Mouse (Mus musculus) layer of hippocampus, adult 11-12 months (tissue): Measurements from ENCODE around the gene Gm21992.

Experiments used
- DNase-seq: peaks from one replicate; pipeline ENCODE4 v3.0.0; 2022; ENCODE audit warnings: low spot score

The Gm21992 gene

GRCm38 (mm10) chr19:4711601-4712155 lies 99.7 kb downstream of the Gm21992 start:
- DNase-seq = no peak

DNA sequence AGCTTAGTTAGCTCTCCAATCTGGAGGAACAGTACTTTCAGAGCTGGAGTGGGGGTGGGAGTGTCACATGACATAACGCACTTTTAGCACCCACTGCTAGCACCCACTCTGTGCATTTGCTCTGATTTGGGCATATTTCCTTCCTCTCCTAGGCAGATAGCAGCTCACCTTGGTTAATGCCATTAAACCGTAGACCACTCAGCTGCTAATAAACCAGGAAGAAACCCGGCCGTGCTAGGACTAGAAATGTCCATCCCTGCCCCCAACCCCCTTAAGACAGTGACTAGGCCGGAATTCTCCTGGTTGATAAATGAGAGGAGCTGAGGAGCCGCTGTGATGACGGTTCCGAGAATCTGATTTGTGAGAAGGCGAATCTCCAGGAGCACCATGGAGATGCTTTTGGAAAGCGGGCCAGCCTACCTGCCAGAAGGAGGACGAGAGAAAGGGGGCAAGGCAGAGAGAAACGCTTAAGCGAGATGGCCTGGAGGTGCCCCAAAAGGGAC lies 100.3 kb downstream of the Gm21992 start, which contains the start of gene Sptbn2:
Gene Sptbn2, plus strand, starts transcription at position 70 of the 503 bp plus-strand sequence.
- peak; percentile 83 for DNase-seq

GRCm38 (mm10) chr19:4708765-4709164 lies 102.6 kb downstream of the Gm21992 start:
- DNase-seq = no peak

- DNase-seq = no peak
These were observed 110.2 kb downstream of the Gm21992 start for GRCm38 (mm10) chr19:4701221-4701620.

DNA sequence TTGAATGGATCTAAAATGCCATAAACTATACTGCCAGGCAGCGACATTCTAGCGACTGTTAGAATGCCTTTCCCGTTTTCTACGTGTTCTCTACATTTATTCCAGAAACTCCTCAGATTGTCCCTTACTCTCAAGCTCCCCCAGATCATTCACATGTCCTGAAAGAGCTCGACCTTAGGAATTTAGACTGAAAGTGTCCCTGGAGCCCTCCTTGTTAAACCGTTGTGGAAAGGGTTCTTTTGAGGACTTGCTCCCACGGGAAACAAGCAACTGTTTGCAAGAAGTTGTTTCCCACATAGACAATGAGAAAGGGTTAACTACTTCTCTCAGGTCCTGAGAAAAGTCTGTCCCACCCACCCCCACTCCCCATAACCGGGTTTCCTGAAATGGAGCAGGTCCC lies 110.8 kb downstream of the Gm21992 start:
- no peak for DNase-seq

GRCm38 (mm10) chr19:4699821-4700220 lies 111.6 kb downstream of the Gm21992 start:
- DNase-seq = no peak

DNA sequence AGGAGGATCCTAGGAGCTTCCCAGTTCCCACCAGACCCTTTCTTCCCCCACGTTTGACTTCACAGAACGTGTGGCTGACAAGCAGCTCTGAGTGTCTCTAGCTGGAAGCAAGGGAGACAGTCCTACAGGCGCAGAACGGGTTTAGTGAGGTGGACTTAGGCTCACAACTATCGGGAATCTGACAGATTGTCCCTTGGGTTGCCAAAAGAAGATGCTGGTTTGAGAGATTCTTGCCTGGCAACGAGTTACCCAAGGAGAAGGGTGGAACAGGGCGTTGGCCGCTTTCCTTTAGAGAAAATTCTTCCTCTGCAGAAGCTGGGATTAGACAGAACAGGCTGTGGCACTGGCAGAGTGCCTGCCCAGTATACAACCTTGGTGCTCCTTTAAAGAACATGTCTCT lies 112.6 kb downstream of the Gm21992 start:
- no peak for DNase-seq

DNA sequence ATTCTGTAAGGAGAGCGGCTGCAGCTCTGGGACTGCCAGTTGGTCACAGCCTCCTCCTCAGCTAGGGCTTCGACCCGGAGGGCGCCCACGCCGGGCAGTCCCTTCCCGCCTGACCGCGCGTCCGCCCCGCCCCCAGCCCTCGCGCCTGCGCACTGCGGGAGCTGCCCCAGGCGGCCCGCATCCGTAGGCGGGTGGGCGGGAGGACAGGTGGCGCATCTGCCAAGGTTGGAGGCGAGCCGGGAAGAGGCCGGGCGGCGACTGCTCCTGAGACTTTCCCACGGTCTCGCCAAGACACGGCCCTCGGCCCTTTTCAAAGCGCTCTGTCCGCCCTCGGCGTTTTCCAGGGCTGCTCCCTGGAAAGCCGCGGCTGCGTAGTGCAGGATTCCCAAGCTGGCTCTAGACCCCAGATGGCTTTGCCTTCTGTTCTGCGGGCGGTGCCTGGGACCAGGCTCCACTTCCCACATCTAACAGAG lies 113.2 kb downstream of the Gm21992 start, which contains the start of gene Gm960:
Gene Gm960, minus strand, starts transcription at position 464 of the 473 bp plus-strand sequence.
- peak; percentile 81 for DNase-seq

GRCm38 (mm10) chr19:4697721-4698120 lies 113.7 kb downstream of the Gm21992 start:
- DNase-seq = no peak

DNA sequence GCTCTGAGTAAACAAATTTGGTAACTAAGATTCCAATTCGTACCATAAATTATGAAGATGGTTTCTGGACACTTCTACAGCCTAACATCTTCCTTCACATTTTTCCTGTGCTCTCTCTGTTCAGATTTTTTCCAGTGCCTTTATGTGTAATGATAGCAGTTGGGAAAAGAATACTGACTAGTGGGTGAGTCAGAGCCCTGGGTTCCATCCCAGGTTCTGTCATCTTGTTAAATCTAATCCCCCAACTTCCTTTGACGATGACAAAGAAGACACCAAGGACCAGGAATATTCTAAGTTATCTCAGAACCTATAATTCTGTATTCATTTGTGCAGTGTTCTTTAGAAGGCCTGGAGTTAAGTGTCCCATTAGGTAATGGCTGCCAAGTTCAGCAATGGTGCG lies 114.3 kb downstream of the Gm21992 start:
- DNase-seq = no peak

DNA sequence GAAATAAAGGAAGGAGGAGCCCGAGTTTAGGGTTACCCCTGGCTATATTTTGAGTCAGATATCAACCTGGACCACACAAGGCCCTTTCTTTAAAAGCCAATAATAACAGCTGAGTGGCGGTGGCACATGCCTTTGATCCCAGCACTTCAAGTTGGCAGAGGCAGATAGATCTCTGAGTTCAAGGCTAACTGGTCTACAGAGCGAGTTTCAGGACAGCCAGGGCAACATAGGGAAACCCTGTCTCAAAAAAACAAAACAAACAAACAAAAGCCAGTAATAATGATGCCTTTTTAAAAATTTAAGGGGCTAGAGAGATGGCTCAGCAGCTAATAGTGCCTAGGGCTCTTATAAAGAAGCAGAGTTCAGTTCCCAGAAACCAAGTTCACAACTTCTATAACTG lies 117.1 kb downstream of the Gm21992 start:
- no peak for DNase-seq
